Mouse (Mus musculus) kidney, adult 2 months (tissue): ENCODE measurements around the gene Ndufb10.

Experiments
- CTCF ChIP-seq: fragments of 200-500 bp; conservative IDR thresholded peaks from 2 replicates; pipeline ENCODE4 v1.5.1; 2011; ENCODE audit warnings: low read depth, mild to moderate bottlenecking, control low read depth, low read length, moderate library complexity, mixed read lengths; ENCODE audit not compliant: insufficient read depth, insufficient read length
- POLR2A ChIP-seq: fragments of 200-500 bp; IDR thresholded peaks from one replicate; pipeline ENCODE4 v1.6.1; 2011; ENCODE audit warnings: low read depth, low read length, control low read depth

DNA sequence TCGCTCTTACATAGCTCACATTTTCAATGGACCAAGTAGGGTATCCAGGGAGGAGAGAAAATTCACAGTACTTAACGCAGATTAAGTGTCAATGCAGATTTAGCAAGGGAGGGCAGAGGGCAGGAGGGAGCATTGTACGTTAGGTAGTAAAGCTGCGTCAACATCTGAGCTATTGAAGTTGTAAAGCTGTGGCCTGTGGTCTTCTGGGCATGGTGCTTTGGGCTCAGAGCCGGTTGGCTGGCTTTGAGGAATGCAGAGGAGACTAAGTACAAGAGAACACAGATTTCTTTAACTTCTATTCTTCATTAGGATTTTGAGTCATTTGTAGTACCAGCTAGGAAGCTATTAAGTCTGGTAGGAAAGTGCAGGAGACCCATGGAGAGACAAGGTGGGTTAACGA is 8.7 kb downstream of the Ndufb10 start:
- no peak for TF ChIP-seq CTCF
- no peak for TF ChIP-seq POLR2A
